Mouse (Mus musculus) right cerebral cortex, postnatal 14 days (tissue): ENCODE data around the gene Gm15737.

ENCODE experiments used
- DNase-seq: peaks from one replicate; pipeline ENCODE4 v3.0.0; 2022

Gm15737 gene

GRCm38 (mm10) chr6:92876121-92876520 lies 7.0 kb downstream of the Gm15737 start:
- DNase-seq: no peak

GRCm38 (mm10) chr6:92877236-92877635 lies 8.1 kb downstream of the Gm15737 start:
- DNase-seq: no peak

- DNase-seq: no peak
Measured at GRCm38 (mm10) chr6:92878771-92879170, 9.6 kb downstream of the Gm15737 start.

GRCm38 (mm10) chr6:92879700-92880265 lies 10.6 kb downstream of the Gm15737 start:
- no peak for DNase-seq

GRCm38 (mm10) chr6:92882446-92882845 lies 13.3 kb downstream of the Gm15737 start:
- no peak for DNase-seq

GRCm38 (mm10) chr6:92883131-92883900 lies 14.2 kb downstream of the Gm15737 start:
- DNase-seq: no peak

GRCm38 (mm10) chr6:92891535-92891934 lies 22.4 kb downstream of the Gm15737 start:
- no peak for DNase-seq

- DNase-seq: no peak
Measured at GRCm38 (mm10) chr6:92904037-92904436, 34.9 kb downstream of the Gm15737 start.

- no peak for DNase-seq
Measured at GRCm38 (mm10) chr6:92904491-92904890, 35.3 kb downstream of the Gm15737 start.

- DNase-seq: no peak
Measured at GRCm38 (mm10) chr6:92905922-92906321, 36.8 kb downstream of the Gm15737 start.

GRCm38 (mm10) chr6:92909361-92909760 lies 40.2 kb downstream of the Gm15737 start:
- no peak for DNase-seq

- no peak for DNase-seq
Measured at GRCm38 (mm10) chr6:92910611-92911010, 41.5 kb downstream of the Gm15737 start.

GRCm38 (mm10) chr6:92920938-92921689 lies 52.0 kb downstream of the Gm15737 start:
- DNase-seq: no peak

GRCm38 (mm10) chr6:92921843-92922242 lies 52.7 kb downstream of the Gm15737 start:
- DNase-seq: no peak

GRCm38 (mm10) chr6:92924536-92924935 lies 55.4 kb downstream of the Gm15737 start:
- no peak for DNase-seq

- DNase-seq: no peak
Measured at GRCm38 (mm10) chr6:92928261-92928660, 59.1 kb downstream of the Gm15737 start.
